Mouse (Mus musculus) hindbrain, embryonic 11.5 days (tissue): ENCODE results near the gene Tmsb15b2. TPM values are rescaled to one million over a fixed set of nuclear protein-coding genes. Genes with fewer than 3 reads are reported as not detected.
"Not testable (repeated sequence)": the region's sequence is repeated elsewhere in the genome, so short reads cannot be mapped to it uniquely, and the experiment has no call there.

Source experiments
- ATAC-seq: fragments of 200-750 bp; cut with Nextera tagmentation; 2 replicates; pipeline ENCODE4 v1.8.0; 2017; ENCODE audit warnings: mild to moderate bottlenecking, moderate TSS enrichment, moderate library complexity; ENCODE audit not compliant: low FRiP score
- DNase-seq: peaks from one replicate; pipeline ENCODE4 v3.0.0-alpha.2; 2015; ENCODE audit warnings: low spot score
- H3K27ac ChIP-seq: fragments of 300-500 bp; sonication (generic); 2 replicates; pipeline ENCODE4 v1.5.1; 2014; ENCODE audit warnings: mild to moderate bottlenecking, low read depth, low read length
- H3K27me3 ChIP-seq: fragments of 300-500 bp; sonication (generic); 2 replicates; pipeline ENCODE4 v1.6.1; 2014; ENCODE audit warnings: mild to moderate bottlenecking, low read length, moderate library complexity, mixed read lengths; ENCODE audit not compliant: control insufficient read depth, insufficient read depth
- H3K36me3 ChIP-seq: fragments of 300-500 bp; sonication (generic); 2 replicates; pipeline ENCODE4 v1.6.1; 2014; ENCODE audit warnings: mild to moderate bottlenecking, low read length, moderate library complexity, mixed read lengths; ENCODE audit not compliant: control insufficient read depth, insufficient read depth
- H3K4me1 ChIP-seq: fragments of 300-500 bp; sonication (generic); replicated peaks from 2 replicates; pipeline ENCODE4 v1.6.1; 2014; ENCODE audit warnings: low read length, mixed read lengths; ENCODE audit not compliant: control insufficient read depth, insufficient read depth
- H3K4me2 ChIP-seq: fragments of 300-500 bp; sonication (generic); replicated peaks from 2 replicates; pipeline ENCODE4 v1.6.1; 2014; ENCODE audit warnings: mild to moderate bottlenecking, low read depth, low read length
- H3K4me3 ChIP-seq: fragments of 300-500 bp; sonication (generic); 2 replicates; pipeline ENCODE4 v1.5.1; 2014; ENCODE audit warnings: low read depth, low read length
- H3K9ac ChIP-seq: fragments of 300-500 bp; sonication (generic); 2 replicates; pipeline ENCODE4 v1.6.1; 2014; ENCODE audit warnings: low read depth, low read length
- H3K9me3 ChIP-seq: fragments of 300-500 bp; sonication (generic); 2 replicates; pipeline ENCODE4 v1.6.1; 2016; ENCODE audit warnings: low read length; ENCODE audit not compliant: control insufficient read depth
- WGBS: fragments of 180-500 bp; shearing (Covaris S2); extraction: QIAGEN DNeasy Blood & Tissue Kit; methylation state at CpG from one replicate; pipeline ENCODE4 v1.1.7; 2014; 5-methylcytosine and 5-hydroxymethylcytosine counted together
- polyA plus RNA-seq: library from polyadenylated mRNA; unstranded; fragments of >200 nt; fragmentation: Nextera tagmentation; extraction: Ambion mirVana; gene quantifications from 2 replicates; pipeline ENCODE4 v1.2.1, GENCODE M21; 2014

The Tmsb15b2 gene
- polyA plus RNA-seq, 1 experiment from 2014 or later = 68.8 TPM

- H3K9me3 ChIP-seq = no peaks in the 10 kb centered on the region
- H3K9ac ChIP-seq = no peak overlapping the region
- no peak overlapping the region for H3K27ac ChIP-seq
- 51% methylated on average over 2 of the region's 2 CpGs for WGBS
- no peaks in the 10 kb centered on the region for H3K4me1 ChIP-seq
- ATAC-seq = no peak
- no peak for DNase-seq
- H3K4me2 ChIP-seq = no peak overlapping the region
- no peaks in the 10 kb centered on the region for H3K27me3 ChIP-seq
- H3K4me3 ChIP-seq = no peak overlapping the region
- H3K36me3 ChIP-seq = no peaks in the 10 kb centered on the region
Observed at GRCm38 (mm10) chrX:136991274-136991673, 16.0 kb upstream of the Tmsb15b2 start.

DNA sequence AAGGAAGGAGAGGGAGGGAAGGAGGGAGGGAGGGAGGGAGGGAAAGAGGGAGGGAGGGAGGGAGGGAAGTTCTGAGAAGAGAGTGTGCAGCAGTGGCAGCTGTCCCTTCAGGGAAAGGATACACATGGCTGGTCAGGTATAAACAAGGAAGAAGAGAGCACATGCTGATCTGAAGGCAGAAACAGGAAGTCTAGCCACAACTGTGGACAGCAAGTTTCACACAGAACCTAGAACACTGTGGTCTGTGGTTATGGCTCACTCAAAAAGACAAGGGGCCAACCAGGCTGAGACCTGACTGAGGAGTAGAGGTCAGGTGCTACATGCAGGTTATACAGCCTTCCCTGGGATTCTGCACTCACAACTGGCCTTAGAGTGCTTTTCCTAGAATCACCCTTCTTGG is 10.7 kb upstream of the Tmsb15b2 start:
- Histone ChIP-seq H3K4me2 (no peak overlapping the region), H3K4me1 (no peaks in the 10 kb centered on the region), H3K9me3 (no peaks in the 10 kb centered on the region), H3K36me3 (no peaks in the 10 kb centered on the region), H3K9ac (no peak overlapping the region), H3K27me3 (no peaks in the 10 kb centered on the region), H3K27ac (no peak overlapping the region), H3K4me3 (no peak overlapping the region)
- no peak for DNase-seq
- ATAC-seq = no peak

- no peak overlapping the region for H3K4me3 ChIP-seq
- H3K27me3 ChIP-seq = no peaks in the 10 kb centered on the region
- no peaks in the 10 kb centered on the region for H3K4me1 ChIP-seq
- no peaks in the 10 kb centered on the region for H3K9me3 ChIP-seq
- DNase-seq (no peak), ATAC-seq (no peak)
- no peak overlapping the region for H3K27ac ChIP-seq
- H3K9ac ChIP-seq = no peak overlapping the region
- no peaks in the 10 kb centered on the region for H3K36me3 ChIP-seq
- H3K4me2 ChIP-seq = no peak overlapping the region
Observed at GRCm38 (mm10) chrX:136978616-136979015, 3.3 kb upstream of the Tmsb15b2 start.

- H3K27me3 ChIP-seq = no peaks in the 10 kb centered on the region
- H3K9ac ChIP-seq = no peak within 1 kb of the TSS
- WGBS = 24% methylated on average over 15 of the region's 15 CpGs
- H3K9me3 ChIP-seq = no peaks in the 10 kb centered on the region
- no peaks in the 10 kb centered on the region for H3K36me3 ChIP-seq
- peak; percentile 72 for DNase-seq
- peak; percentile 100 for ATAC-seq
- peak within 1 kb of the TSS; percentile 35 for H3K4me3 ChIP-seq
- H3K4me1 ChIP-seq = no peaks in the 10 kb centered on the region
- peak within 1 kb of the TSS; percentile 49 for H3K4me2 ChIP-seq
- H3K27ac ChIP-seq = no peak within 1 kb of the TSS
Observed at GRCm38 (mm10) chrX:136976424-136977084, 1.3 kb upstream of the Tmsb15b2 start, which contains the start of the genes Tmsb15l and Tmsb15b1. Gene Tmsb15l (minus strand): TSS chrX:136976869. Gene Tmsb15b1 (minus strand): TSS chrX:136976874.

DNA sequence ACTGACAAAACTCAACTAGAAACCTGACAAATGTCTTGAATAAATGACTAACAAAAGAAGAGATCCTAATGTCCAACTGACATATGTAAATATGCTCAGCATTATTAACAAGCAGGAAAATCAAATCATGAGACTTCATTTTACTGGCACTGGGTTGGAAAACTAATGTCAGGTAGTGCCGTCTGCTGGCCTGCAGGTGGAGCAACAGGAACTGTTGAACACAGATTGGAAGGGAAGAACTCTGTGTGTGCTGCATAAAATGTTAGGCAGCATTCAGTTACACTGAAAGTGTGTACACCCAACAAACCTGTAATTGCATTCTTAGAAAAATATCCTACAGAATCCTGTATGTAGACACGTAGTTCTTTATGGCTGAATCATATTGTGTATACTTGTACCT is 15.6 kb downstream of the Tmsb15b2 start:
- Histone ChIP-seq H3K9ac (no peak overlapping the region), H3K4me2 (no peak overlapping the region), H3K27ac (no peak overlapping the region), H3K36me3 (no peaks in the 10 kb centered on the region), H3K4me1 (no peaks in the 10 kb centered on the region), H3K27me3 (no peaks in the 10 kb centered on the region), H3K4me3 (no peak overlapping the region), H3K9me3 (no peaks in the 10 kb centered on the region)
- WGBS = 33% methylated on average over 2 of the region's 2 CpGs
- DNase-seq (peak; percentile 14), ATAC-seq (no peak)

DNA sequence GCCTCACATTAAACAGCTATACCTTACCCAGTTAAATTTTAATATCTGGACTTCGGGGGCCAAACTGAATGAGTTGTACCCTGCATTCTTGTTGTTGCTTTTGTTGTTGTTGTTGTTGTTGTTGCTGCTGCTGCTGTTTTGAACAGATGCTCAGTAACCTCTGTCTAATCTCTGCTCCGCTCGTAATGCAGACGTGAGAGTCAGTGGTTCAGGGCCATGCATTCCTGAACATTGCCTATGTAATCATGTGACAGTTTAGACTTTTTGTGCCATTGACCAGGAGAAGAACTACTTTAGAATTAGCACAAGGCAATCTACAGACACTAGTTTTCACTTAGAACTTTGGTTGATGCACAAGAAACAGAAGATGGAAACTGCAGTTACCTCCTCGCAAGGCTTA is 17.0 kb downstream of the Tmsb15b2 start:
- H3K27me3 ChIP-seq, H3K9me3 ChIP-seq, H3K27ac ChIP-seq, H3K9ac ChIP-seq, H3K4me1 ChIP-seq, DNase-seq, H3K4me3 ChIP-seq, H3K36me3 ChIP-seq: not testable (repeated sequence)
- peak; percentile 28; the same call in 1 of the 2 replicates for ATAC-seq
- 66% methylated on average over 5 of the region's 5 CpGs for WGBS
- H3K4me2 ChIP-seq = peak overlapping the region; percentile 14; the same call in 1 of the 2 replicates

DNA sequence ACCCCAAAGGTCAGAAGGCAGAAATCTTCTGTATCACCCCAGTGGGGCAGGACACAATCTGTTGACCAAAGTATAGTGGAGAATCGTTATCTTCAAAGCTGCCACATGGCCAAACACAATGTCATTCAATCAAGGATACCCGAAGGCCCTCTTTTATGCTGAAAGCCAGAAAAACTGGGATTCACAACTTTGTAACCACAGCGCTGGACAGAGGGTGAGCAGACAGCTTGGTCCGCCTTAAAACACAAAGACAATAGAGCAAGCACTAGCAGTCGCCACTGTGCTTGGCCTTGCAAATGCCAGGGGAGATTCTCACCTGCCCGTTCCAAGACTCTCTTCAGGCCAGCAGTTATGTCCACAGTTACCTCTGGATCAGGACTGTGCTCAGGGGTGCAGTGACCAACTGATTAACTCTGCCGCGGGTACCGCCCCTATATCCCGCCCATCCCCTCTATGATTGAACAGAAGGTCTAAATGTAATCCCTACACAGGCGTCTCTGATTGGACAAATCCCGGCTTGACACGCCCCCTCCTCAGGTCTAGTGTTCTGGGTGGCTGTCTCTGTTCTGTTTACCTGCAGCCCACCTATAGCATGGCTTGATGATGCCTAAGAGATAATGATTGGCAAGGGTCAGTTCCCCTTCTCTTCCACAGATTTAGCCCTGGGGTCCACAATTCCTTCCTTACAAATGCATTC is 17.6 kb downstream of the Tmsb15b2 start:
- not testable (repeated sequence) for H3K4me1 ChIP-seq, H3K27me3 ChIP-seq, H3K36me3 ChIP-seq, H3K27ac ChIP-seq, H3K9ac ChIP-seq, H3K9me3 ChIP-seq
- peak overlapping the region; percentile 14; the same call in 1 of the 2 replicates for H3K4me2 ChIP-seq
- WGBS = 22% methylated on average over 13 of the region's 13 CpGs
- H3K4me3 ChIP-seq = peak overlapping the region; percentile 22; the same call in 1 of the 2 replicates
- peak; percentile 53 for DNase-seq
- ATAC-seq = peak; percentile 98

GRCm38 (mm10) chrX:136937985-136938384 is 37.3 kb downstream of the Tmsb15b2 start:
- no peaks in the 10 kb centered on the region for H3K36me3 ChIP-seq
- no peak for DNase-seq
- 65% methylated on average over 3 of the region's 3 CpGs for WGBS
- no peaks in the 10 kb centered on the region for H3K27me3 ChIP-seq
- no peaks in the 10 kb centered on the region for H3K4me1 ChIP-seq
- no peak overlapping the region for H3K27ac ChIP-seq
- no peak overlapping the region for H3K4me2 ChIP-seq
- H3K9me3 ChIP-seq = no peaks in the 10 kb centered on the region
- no peak overlapping the region for H3K9ac ChIP-seq
- no peak for ATAC-seq
- H3K4me3 ChIP-seq = no peak overlapping the region

- ATAC-seq (no peak), DNase-seq (no peak)
- Histone ChIP-seq H3K4me1 (no peaks in the 10 kb centered on the region), H3K27me3 (no peaks in the 10 kb centered on the region), H3K9ac (no peak within 1 kb of the TSS), H3K4me2 (no peak within 1 kb of the TSS), H3K4me3 (no peak within 1 kb of the TSS), H3K27ac (no peak within 1 kb of the TSS), H3K9me3 (no peaks in the 10 kb centered on the region), H3K36me3 (no peaks in the 10 kb centered on the region)
- 93% methylated on average over 14 of the region's 14 CpGs for WGBS
Observed at GRCm38 (mm10) chrX:136927031-136927430, 48.3 kb downstream of the Tmsb15b2 start, which contains the start of gene H2bfm. Gene H2bfm (plus strand): TSS chrX:136927325.
